Mouse (Mus musculus) E14TG2a.4 (cell line): ENCODE measurements around the gene Tshr.
"Not testable (repeated sequence)": the region's sequence is repeated elsewhere in the genome, so short reads cannot be mapped to it uniquely, and the experiment has no call there.

Experiments used
- CTCF ChIP-seq: conservative IDR thresholded peaks from 2 replicates; pipeline ENCODE4 v1.5.1; 2014; ENCODE audit warnings: low read length
- NANOG ChIP-seq: IDR thresholded peaks from 2 replicates; pipeline ENCODE4 v1.6.1; 2014; ENCODE audit warnings: borderline replicate concordance, low read length, mixed read lengths
- POU5F1 ChIP-seq: IDR thresholded peaks from 2 replicates; pipeline ENCODE4 v1.6.1; 2014; ENCODE audit warnings: low read length, borderline replicate concordance

- TF ChIP-seq CTCF, NANOG, POU5F1: not testable (repeated sequence)
These were observed 173.8 kb downstream of the Tshr start for GRCm38 (mm10) chr12:91558152-91558551.
